Comparison of ENCODE assay signal across 14 mouse cellular contexts in the genomic region with DNA sequence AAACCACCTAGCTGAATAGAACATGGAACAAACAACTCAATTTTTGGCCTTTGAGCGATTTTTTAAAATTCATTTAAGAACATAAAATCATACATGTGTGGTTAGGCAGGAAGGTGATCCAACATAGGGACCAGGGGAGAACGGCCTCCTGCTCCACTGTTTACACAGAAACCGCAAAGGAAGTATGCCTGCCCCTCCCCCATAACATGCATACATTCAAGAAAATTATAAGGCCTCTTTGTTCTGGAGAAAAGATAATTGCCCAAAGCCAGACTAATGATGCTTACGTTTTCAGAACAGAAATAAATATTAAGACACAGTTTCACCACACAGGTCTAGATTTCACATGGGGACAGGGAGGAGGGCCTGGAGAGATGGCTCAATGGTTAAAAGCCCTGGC. TPM values are rescaled to one million over a fixed set of nuclear protein-coding genes. Genes with fewer than 3 reads are reported as not detected.
DNase-seq lines count a peak whose midpoint lies in the region; ATAC-seq and TF ChIP-seq lines count a peak whose summit lies in the region.
"Had no signal": no experiment of that assay in that cellular context is flagged by ENCODE, and none has a peak within 500 bp of the region (broad histone marks: within the 10 kb centered on the region; RNA-seq: fewer than 3 reads in every experiment).

No protein-coding gene starts in this region.

- peaks cover 9% of the 10 kb centered on the region for H3K4me1 ChIP-seq in heart, embryonic 16.5 days (ENCODE audit: control insufficient read depth, insufficient read depth, low read length)
- peaks cover 37% of the 10 kb centered on the region for H3K4me1 ChIP-seq in G1E (ENCODE audit: insufficient read depth, low read depth, low read length)

- ATAC-seq in heart, embryonic 16.5 days (replicated peaks; ENCODE audit: extremely low read depth, insufficient read depth, low FRiP score), result peak; percentile 41; the same call in 1 of the 2 replicates
- ATAC-seq in G1E (ENCODE audit: extremely low read depth, insufficient number of reproducible peaks, low FRiP score, poor library complexity, severe bottlenecking), result peak; percentile 65
- peak; percentile 38 for ATAC-seq in inflammation-experienced regulatory T-cells, adult 6 months

- TF ChIP-seq CTCF in G1E (IDR thresholded peaks at IDR 0.05; ENCODE audit: low read depth, low read length), result no peak

- no peak overlapping the region for H3K27ac ChIP-seq in heart, embryonic 16.5 days (ENCODE audit: low read length)
- H3K27ac ChIP-seq: heart, adult 2 months; hindbrain, embryonic 15.5 days; neural tube, embryonic 13.5 days had no signal

- no peaks in the 10 kb centered on the region for H3K36me3 ChIP-seq in heart, embryonic 16.5 days (ENCODE audit: control insufficient read depth, insufficient read depth)
- peaks cover 27% of the 10 kb centered on the region for H3K36me3 ChIP-seq in G1E (replicated peaks)
- H3K36me3 ChIP-seq: hindbrain, embryonic 15.5 days; neural tube, embryonic 13.5 days had no signal

- 64% methylated on average over 4 of the region's 4 CpGs for WGBS in heart, embryonic 16.5 days

- intact Hi-C loops in heart, postnatal 25 days (cut with DNase I), result no loop called here

- no peak overlapping the region for H3K4me3 ChIP-seq in heart, embryonic 16.5 days (ENCODE audit: low read length)
- no peak overlapping the region for H3K4me3 ChIP-seq in G1E (ENCODE audit: low read depth, low read length)
- H3K4me3 ChIP-seq: heart, adult 2 months; hindbrain, embryonic 15.5 days; megakaryocyte, embryonic 14.5 days; neural tube, embryonic 13.5 days had no signal

- H3K9ac ChIP-seq in heart, embryonic 16.5 days (ENCODE audit: low read length), result no peak overlapping the region
- H3K9ac ChIP-seq: hindbrain, embryonic 15.5 days; neural tube, embryonic 13.5 days had no signal

- no peaks in the 10 kb centered on the region for H3K27me3 ChIP-seq in heart, embryonic 16.5 days (ENCODE audit: control insufficient read depth, insufficient read depth, low read length)
- H3K27me3 ChIP-seq in G1E (ENCODE audit: insufficient read depth, low read length), result no peaks in the 10 kb centered on the region
- H3K27me3 ChIP-seq: hindbrain, embryonic 15.5 days; megakaryocyte, embryonic 14.5 days; neural tube, embryonic 13.5 days had no signal

- no peaks in the 10 kb centered on the region for H3K9me3 ChIP-seq in heart, embryonic 16.5 days (replicated peaks; ENCODE audit: control insufficient read depth, low read length)
- no peaks in the 10 kb centered on the region for H3K9me3 ChIP-seq in G1E (replicated peaks)
- H3K9me3 ChIP-seq: hindbrain, embryonic 15.5 days; megakaryocyte, embryonic 14.5 days; neural tube, embryonic 13.5 days had no signal

- no peak overlapping the region for H3K4me2 ChIP-seq in heart, embryonic 16.5 days (ENCODE audit: low read depth, low read length)
- H3K4me2 ChIP-seq: hindbrain, embryonic 15.5 days; neural tube, embryonic 13.5 days had no signal

- DNase-seq in heart, postnatal 4 days, result no peak
- DNase-seq in G1E (ENCODE audit: low spot score), result no peak
- peak; percentile 68 for DNase-seq in thymus, postnatal 14 days
- no peak for DNase-seq in ovary, adult 18-20 months (ENCODE audit: low spot score)
- DNase-seq in heart, postnatal 25 days (ENCODE audit: low spot score), result no peak
- DNase-seq: cerebellum, postnatal 10 days; heart, adult 2 months; kidney, adult 2 months; lung, adult 18-20 months had no signal

RNA-seq across cellular contexts. Expression of a gene that starts 18.6 kb away (rescaled TPM):
- polyA plus RNA-seq in heart, embryonic 16.5 days (2015; fragmentation: Nextera tagmentation; extraction: Ambion mirVana), result 6.3 and 6.6 TPM in 2 replicates
- total RNA-seq in heart, postnatal 4 days (2021), result 10 to 100 TPM; 20.8 to 23.2 TPM
- total RNA-seq in G1E (2014; fragmentation: Nextera tagmentation) (37.8 and 43.6 TPM in 2 replicates), G1E (2017) (36.1 and 40.6 TPM in 2 replicates)
- 6.1 and 7.6 TPM in 2 replicates for polyA plus RNA-seq in G1E (2012)
- polyA plus RNA-seq in inflammation-experienced regulatory T-cells, adult 6 months (2017; shearing (Covaris generic)), result 1 to 10 TPM; 1.8 to 3.7 (median 3.5) TPM
- 10 to 100 TPM in 1 of 2 experiments, 1 to 10 TPM in 1; 9.8 to 10.3 TPM for total RNA-seq in heart, postnatal 25 days (2021)

RNA-seq across cellular contexts. Expression of a gene that starts 18.7 kb away (rescaled TPM):
- 453 and 470 TPM in 2 replicates for polyA plus RNA-seq in heart, embryonic 16.5 days (2015; fragmentation: Nextera tagmentation; extraction: Ambion mirVana)
- 100 to 1,000 TPM; 224 to 252 TPM for total RNA-seq in heart, postnatal 4 days (2021)
- total RNA-seq in G1E (2014; fragmentation: Nextera tagmentation) (314 and 354 TPM in 2 replicates), G1E (2017) (662 and 687 TPM in 2 replicates)
- polyA plus RNA-seq in G1E (2012), result 19.9 TPM in 2 replicates
- polyA plus RNA-seq in inflammation-experienced regulatory T-cells, adult 6 months (2017; shearing (Covaris generic)), result 100 to 1,000 TPM; 310 to 362 (median 335) TPM
- 100 to 1,000 TPM; 141 to 147 TPM for total RNA-seq in heart, postnatal 25 days (2021)
